Mouse (Mus musculus) heart, adult 11 months (tissue): ENCODE data around the gene Tnk2.

Experiments
- DNase-seq: peaks from one replicate; pipeline ENCODE4 v3.0.0; 2022

The Tnk2 gene

DNA sequence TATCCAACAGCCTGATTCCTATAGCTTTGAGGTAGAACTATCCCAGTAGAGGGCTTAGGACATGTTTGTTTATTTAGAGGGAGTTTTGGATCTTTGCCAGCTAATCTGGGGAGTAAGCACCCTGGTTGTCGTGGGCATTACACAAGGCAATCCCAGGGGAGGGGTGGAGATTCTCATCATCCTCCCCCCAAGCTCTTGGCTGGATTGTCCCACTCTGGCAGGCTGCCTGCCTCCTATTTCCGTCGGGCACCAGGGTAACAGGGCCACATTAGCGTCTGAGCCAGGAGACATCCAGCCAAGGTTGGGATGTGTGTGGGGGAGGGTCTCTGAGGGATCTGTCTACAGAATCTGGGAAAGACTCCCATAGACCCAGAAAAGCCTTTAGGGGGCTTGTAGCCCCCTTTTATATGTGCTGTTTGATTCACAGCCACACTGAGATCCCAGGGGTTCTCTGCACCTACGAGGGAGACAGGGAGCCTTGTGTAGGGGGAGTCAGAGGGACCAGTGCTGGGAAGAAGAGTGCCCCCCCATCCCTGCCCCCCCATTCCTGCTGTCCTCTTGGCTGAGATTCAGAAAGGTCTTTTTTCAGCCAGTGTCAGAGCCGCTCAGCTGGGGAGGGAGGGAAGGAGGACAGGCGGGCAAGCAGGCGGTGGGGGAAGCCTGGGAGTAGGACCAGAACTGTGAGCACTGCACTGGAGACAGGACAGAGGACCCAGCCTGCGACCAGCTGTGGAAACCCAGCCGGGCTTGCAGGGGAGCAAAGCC is 17.1 kb downstream of the Tnk2 start:
- DNase-seq = peak; percentile 97

DNA sequence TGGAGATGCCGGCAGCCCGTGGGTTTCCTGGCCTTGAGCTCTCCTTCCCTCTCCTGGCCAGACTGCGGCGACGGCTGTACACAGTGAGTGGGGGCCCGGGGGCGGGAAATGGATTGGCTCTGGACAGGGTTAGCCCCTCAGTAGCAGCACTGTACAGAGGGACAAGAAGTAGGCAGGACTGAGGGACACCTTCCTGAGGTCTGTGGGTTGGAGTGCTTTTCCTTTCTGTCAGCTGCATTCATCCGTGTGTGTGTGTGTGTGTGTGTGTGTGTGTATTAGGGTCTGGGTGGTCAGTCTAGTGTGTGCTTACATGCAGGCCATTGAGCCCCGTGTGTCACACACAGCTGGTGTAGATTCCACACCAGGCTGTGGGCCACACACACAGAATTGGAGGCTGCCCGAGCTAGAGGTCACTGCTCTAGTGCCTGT is 17.8 kb downstream of the Tnk2 start:
- peak; percentile 92 for DNase-seq

DNA sequence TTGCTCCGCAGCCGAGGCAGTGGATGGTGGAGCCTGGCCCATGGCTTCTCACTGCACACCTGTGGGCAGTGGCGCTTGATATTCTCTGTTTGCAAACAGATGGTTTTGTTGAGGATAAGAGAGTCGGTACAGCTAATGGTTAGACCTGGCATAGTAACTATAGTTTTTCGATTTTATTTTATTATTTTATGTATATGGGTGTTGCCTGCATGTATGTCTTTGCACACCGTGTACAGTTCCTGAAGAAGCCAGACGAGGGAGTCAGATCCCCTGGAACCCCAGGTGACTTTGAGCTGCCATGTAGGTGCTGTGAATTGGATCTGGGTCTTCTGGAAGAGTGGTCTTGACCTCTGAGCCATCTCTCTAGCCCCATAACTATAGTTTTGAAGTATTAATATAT is 18.7 kb downstream of the Tnk2 start:
- peak; percentile 79 for DNase-seq

- DNase-seq = peak; percentile 80
Observed at GRCm38 (mm10) chr16:32663231-32663858, 19.7 kb downstream of the Tnk2 start.

DNA sequence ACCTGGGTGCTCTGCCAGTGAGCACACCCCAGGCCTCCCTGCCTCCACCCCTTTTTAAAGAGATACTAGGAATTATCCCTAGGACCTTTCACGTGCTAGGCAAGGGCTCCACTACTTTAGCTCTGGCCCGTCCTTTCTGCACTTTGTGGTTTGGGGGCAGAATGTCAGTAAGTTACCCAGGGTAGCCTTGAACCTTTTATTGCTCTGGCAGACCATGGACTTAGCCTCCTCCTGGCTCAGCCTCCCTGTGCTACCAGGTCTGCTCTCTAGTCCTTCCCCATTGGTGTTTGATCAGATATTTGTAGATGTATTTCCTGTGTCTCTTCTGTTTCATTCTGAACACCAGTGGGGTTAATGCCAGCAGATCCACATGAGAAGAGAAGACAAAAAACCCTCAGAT is 20.5 kb downstream of the Tnk2 start:
- no peak for DNase-seq

GRCm38 (mm10) chr16:32665851-32666665 is 22.4 kb downstream of the Tnk2 start:
- DNase-seq = peak; percentile 98

DNA sequence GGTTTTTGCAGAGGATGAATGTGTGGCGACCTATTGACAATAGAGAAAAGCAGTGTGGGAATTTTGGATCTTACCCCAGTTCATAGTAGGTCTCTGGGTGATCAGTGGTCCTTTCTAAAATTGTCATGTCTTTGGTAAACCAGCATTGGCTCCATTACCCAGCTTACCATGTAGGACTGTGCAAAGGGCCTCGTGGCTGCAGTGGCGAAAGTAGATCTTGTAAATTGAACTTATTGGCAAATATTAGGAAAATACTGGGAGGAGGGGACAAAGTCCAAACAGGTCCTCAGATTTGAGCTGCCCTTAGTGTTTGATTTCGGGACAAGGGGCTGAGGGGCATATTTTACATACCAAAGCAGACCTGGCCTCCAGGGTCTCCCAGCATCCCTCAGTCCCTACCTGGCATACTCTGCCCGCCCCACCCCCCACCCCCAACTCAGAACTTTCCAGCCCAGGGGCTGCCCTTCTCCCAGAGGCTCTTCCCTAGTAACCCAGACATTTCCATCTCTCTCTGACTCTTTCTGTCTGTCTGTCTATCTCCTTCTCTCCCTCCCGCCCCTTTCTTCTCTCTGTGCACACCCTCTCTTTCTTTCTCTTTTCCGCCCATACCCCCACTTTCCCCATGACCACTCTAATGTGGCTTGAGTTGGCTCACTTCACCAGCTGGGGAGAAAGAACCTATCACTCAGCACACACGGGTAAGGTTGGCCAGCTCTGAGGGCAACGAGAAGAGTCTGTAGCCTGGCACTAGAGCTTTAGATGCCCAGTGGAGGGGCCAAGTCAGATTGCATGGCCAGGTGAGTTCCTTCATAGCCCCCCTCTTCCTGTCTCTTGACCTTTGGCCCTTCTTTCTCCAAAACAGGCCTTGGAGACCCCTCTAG is 23.2 kb downstream of the Tnk2 start:
- peak; percentile 91 for DNase-seq

DNA sequence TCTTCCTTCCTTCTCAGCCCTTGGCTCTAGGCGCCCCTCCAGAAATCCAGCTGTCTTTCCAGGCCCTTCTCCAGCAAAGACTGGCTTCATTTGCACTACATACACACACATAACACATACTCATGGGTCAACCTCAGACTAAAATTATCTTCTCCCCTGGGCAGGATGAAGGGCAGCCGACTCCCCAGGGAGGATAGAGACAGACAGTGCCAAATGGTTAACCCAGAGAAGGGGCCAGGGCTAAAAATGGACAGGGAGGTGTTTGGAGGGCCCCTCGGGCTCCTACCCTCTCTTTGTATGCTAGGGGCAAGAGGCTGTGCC is 23.8 kb downstream of the Tnk2 start:
- DNase-seq = peak; percentile 94

- peak; percentile 89 for DNase-seq
Observed at GRCm38 (mm10) chr16:32668030-32668429, 24.4 kb downstream of the Tnk2 start.

- DNase-seq = peak; percentile 86
Observed at GRCm38 (mm10) chr16:32668472-32668871, 24.8 kb downstream of the Tnk2 start.

DNA sequence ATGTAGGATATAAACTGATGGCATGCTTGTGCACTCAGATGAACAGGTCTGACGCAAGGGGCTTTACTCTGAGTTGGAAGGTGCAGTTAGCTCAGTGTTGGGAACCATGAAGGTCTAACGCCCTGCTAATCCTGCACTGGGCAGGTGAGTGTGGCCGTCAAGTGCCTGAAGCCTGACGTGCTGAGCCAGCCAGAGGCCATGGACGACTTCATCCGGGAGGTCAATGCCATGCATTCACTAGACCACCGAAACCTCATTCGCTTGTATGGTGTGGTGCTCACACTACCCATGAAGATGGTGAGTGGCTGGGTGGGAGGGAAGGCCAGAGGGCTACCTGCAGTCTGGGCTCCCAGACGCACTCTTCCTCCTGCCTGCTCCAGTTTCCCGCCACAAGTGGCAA is 25.6 kb downstream of the Tnk2 start:
- peak; percentile 82 for DNase-seq

DNA sequence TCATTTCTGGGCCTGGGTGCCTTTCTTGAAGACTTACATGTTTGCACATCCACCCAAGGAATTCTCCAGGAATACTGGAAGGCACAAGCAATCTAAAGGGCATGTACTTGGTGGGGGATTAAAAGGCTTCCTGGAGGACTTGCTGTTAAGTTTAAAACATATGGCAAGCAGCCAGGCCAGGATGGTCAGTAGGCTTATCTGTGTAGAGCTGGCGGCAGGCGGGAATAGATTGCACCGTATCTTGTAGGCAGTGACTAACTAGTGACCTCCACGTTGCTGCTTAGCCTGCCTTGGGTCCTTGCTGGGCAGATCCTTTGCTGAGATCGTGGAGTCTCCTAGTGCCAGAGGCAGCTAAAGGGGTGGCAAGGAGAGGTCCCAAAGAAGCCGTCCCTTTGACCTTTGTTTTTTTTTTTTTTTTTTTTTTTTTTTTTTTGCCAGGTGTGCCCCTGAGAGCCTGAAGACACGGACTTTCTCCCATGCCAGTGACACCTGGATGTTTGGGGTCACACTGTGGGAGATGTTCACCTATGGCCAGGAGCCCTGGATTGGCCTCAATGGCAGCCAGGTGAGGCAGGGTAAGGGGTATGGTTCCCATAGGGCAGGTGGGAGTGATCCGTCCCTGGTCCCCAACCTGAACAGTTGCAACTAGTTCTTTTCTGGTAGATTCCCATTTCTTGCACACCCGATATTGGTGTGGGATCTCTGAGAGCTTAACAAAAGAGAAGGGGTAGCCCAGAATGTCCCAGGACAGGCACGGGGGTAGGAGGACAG is 26.9 kb downstream of the Tnk2 start:
- DNase-seq = peak; percentile 88

DNA sequence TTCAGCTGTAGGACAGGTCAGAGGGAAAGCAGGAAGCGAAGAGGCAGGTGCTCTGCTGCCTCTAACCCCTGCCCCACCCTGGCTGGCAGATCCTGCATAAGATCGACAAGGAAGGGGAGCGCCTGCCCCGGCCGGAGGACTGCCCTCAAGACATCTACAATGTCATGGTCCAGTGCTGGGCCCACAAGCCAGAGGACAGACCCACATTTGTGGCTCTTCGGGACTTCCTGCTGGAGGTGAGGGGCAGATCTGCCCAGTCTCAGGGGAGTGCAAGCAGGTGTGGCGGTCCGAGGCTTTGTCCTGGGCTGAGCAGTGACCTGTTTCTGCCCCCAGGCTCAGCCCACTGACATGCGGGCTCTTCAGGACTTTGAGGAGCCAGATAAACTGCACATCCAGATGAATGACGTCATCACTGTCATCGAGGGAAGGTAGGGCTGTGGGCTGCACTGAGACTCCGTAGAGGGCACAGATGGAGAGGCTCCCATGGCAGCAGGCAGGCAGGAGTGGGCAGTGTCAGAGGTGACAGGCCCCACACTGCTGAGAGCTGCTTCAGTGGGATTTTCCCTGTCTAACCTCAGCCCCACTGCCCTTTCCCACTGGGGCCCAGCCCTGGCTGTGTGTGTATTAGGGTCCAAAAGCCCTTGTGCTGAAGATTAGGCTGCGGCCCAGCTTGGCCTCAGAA is 27.7 kb downstream of the Tnk2 start:
- peak; percentile 88 for DNase-seq

- peak; percentile 80 for DNase-seq
Observed at GRCm38 (mm10) chr16:32672250-32672649, 28.6 kb downstream of the Tnk2 start.

DNA sequence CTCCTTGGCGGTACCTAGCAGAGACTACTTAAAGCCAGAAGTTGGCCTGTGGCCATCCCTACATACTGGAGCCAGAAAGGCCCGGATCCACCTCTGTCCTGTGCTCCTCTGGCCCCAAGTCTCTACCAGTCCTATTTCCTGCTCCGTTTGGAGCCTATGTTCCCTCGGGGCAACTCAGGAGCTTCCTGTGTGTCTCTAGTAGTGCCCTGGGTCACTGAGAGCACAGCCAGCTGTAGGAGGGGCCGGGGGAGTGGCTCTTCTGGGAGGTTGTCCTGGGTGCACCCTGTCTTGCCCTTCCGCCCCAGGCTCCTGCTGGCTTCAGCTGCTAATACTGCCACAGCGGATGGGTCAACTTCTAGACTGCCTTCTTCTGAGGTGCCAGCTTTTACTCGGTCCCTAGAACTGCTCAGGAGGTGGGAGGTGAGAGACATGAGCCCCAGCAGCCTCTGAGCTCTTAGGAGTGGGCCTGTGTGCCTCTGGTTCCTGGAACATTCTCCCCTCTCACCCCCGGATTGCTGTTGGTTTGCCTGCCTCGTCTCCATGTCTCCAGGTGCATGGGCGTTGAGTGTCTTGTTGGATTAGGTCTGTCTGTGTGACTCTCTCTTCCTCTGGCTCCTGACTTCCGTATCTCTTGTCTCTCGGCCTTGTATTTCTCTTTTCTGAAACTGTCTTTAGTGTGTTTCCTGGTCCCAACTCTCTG is 29.3 kb downstream of the Tnk2 start:
- DNase-seq = peak; percentile 98

DNA sequence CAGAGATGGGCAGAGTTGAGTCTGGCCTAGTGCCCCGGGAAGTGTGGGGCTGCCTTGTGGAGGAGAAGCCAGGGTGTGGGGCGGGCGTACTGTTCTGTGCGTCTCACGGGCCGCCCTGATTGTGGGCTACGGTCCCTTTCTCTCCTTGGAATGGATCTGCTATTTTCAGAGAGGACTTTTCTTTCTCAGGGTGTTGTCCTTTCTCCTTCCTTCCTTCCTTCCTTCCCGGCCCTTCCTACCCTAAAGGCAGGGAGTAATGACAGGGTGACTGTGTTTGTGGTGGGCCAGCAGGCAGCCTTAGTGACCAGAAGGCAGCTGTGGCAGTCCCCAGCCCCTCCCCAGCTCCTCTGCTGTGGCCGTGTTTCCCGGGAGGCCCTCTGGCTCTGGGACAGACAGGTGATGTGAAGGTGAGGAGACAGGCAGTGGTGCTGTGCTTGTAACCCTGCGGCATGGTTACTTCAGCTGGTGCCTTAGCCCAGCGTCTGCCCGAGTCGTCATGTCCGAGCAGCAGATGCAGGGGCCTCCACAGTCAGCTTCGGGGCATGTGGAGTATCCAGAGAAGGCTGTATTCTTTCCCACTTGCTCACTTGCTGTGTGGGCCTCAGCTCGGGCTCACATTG is 30.6 kb downstream of the Tnk2 start:
- DNase-seq = peak; percentile 92

DNA sequence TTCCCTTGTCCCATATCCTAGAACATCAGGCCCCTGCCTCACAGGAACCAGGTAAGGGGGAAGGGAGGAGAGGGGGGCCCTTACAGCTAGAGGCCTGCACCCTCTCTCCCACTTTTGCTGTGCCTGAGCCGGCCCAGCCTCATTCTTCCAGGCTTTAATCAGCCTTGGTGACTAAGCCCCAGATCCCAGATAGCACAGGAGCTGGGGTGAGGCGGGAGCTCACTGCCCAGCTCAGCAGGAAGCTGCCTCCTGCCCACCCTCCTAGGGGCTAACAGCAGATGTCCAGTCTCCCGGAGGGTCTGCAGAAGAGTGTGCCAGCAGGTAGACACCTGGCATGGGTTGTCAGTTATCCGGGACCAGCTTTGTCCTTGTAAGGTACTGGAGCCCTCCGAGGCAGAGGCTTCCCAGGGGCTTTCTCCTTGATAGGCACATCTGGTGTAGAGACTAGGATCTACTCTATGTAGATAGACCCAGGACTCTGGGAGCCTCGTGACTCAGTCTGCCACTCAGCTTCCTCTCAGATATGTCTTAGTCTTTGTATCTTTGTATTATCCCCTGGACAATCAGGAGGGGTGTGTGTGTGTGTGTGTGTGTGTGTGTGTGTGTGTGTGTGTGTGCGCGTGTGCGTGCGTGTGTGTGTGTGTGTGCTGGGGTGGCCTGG is 33.5 kb downstream of the Tnk2 start:
- DNase-seq = no peak

DNA sequence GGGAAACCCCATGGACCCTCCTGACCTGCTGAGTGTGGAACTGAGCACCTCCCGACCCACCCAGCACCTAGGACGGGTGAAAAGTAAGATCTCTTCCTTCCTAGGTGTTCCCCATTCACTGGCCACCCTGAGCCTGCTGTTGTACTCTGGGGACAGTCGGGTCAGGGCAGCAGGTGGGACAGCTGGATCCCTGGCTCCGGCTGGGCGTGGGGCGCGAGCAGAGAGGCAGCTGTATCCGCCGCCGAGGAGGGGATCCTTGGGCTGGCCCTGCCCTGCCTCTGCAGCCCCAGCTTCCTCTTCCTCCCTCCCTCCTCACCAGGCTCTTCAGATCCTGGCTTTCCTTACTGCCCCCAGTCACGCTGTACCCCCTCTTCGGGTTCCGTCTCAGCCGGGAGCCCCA is 34.2 kb downstream of the Tnk2 start:
- DNase-seq = peak; percentile 84

GRCm38 (mm10) chr16:32678812-32679211 is 35.1 kb downstream of the Tnk2 start:
- DNase-seq = no peak

- DNase-seq = peak; percentile 92
Observed at GRCm38 (mm10) chr16:32679976-32680375, 36.3 kb downstream of the Tnk2 start.
